Mouse (Mus musculus): ENCODE measurements around the gene Hmgcll1.

DNA sequence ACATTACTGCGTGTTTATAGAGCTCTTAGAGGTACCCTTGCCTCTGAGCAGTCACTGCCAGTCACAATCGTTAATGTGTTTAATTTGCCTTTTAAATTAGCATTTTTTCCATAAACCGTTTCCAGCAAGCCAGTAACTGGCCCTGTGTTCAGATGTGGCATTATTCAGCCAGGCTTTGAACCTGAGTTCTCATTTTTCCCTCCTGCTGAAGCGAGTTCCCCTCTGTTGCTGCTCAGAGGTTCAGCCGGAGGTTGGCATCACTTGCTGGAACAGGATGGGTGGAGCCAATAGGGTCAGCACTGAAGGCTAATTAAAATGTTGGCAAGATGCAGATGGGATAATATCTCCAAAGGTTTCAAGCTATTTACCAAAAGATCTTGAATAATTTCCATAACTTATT lies 28.7 kb downstream of the Hmgcll1 start:
- TF ChIP-seq CTCF (IDR thresholded peaks at IDR 0.05; ENCODE audit: low read depth, low read length) (no peak), POLR2A (IDR thresholded peaks at IDR 0.05; ENCODE audit: borderline replicate concordance, low read depth, low read length) (no peak)
